Mouse (Mus musculus) gastrocnemius, postnatal 36 days (tissue): Measurements from ENCODE around the gene Upf3b. TPM values are rescaled to one million over a fixed set of nuclear protein-coding genes. Genes with fewer than 3 reads are reported as not detected.
"Not testable (repeated sequence)": the region's sequence is repeated elsewhere in the genome, so short reads cannot be mapped to it uniquely, and the experiment has no call there.

Experiments
- DNase-seq, 2 experiments: peaks; one replicate each; pipeline ENCODE4 v3.0.0; 2022
- intact Hi-C: fragments of 180-260 bp; cut with DNase I; formaldehyde crosslinking; loops from one replicate; pipeline ENCODE4 v1.15.1; 2025
- long read RNA-seq, 2 experiments: library from polyadenylated mRNA; stranded (forward); transcript quantifications; one replicate each; pipeline ENCODE4 v2.0.0; 2021
- total RNA-seq, 2 experiments: library from RNA; stranded (reverse); gene quantifications; 2 replicates each; pipeline ENCODE4 v1.2.3; 2021

The Upf3b gene
- 1 to 10 TPM; 8.4 to 9.7 TPM for total RNA-seq
- long read RNA-seq, experiment 1, partial matches to known transcripts: 0 of 3 reads
- long read RNA-seq, experiment 1, other reads (novel, unspliced or antisense): 0 of 3 reads
- long read RNA-seq, experiment 2, partial matches to known transcripts: 0 of 3 reads
- long read RNA-seq, experiment 2, other reads (novel, unspliced or antisense): 1 of 3 reads

GRCm38 (mm10) chrX:37110193-37110880 lies at the start of gene Upf3b:
Gene Upf3b (minus strand): TSS chrX:37110322.
- peak; percentile 80 to 85 for DNase-seq
- intact Hi-C loops: no loop called here

GRCm38 (mm10) chrX:37157839-37158238 lies 47.7 kb upstream of the Upf3b start:
- intact Hi-C loops: no loop called here
- no peak for DNase-seq

- intact Hi-C loops: no loop called here
- DNase-seq: no peak
Observed at GRCm38 (mm10) chrX:37144954-37145353, 34.8 kb upstream of the Upf3b start.

GRCm38 (mm10) chrX:37144498-37144897 lies 34.4 kb upstream of the Upf3b start:
- DNase-seq, intact Hi-C loops: not testable (repeated sequence)

- no peak for DNase-seq
- intact Hi-C loops: no loop called here
Observed at GRCm38 (mm10) chrX:37141732-37142131, 31.6 kb upstream of the Upf3b start.

- peak; percentile 46 to 54 for DNase-seq
- intact Hi-C loops: no loop called here
Observed at GRCm38 (mm10) chrX:37126671-37127358, 16.7 kb upstream of the Upf3b start, which contains the start of gene Nkap. Gene Nkap (plus strand): TSS chrX:37126795.

GRCm38 (mm10) chrX:37125511-37125910 lies 15.4 kb upstream of the Upf3b start:
- no peak for DNase-seq
- intact Hi-C loops: no loop called here

- DNase-seq: no peak
- intact Hi-C loops: no loop called here
Observed at GRCm38 (mm10) chrX:37120212-37120611, 10.1 kb upstream of the Upf3b start.

GRCm38 (mm10) chrX:37119585-37119984 lies 9.5 kb upstream of the Upf3b start:
- intact Hi-C loops: no loop called here
- no peak for DNase-seq

- no peak for DNase-seq
- intact Hi-C loops: no loop called here
Observed at GRCm38 (mm10) chrX:37117085-37117484, 7.0 kb upstream of the Upf3b start.

GRCm38 (mm10) chrX:37110881-37111193 lies 715 bp upstream of the Upf3b start:
- intact Hi-C loops: no loop called here
- no peak for DNase-seq

- intact Hi-C loops: no loop called here
- DNase-seq: no peak
Observed at GRCm38 (mm10) chrX:37109526-37110192, 463 bp downstream of the Upf3b start.

- DNase-seq: no peak
- intact Hi-C loops: no loop called here
Observed at GRCm38 (mm10) chrX:37103826-37104225, 6.3 kb downstream of the Upf3b start.

- intact Hi-C loops: no loop called here
- DNase-seq: no peak
Observed at GRCm38 (mm10) chrX:37098681-37099080, 11.4 kb downstream of the Upf3b start.

GRCm38 (mm10) chrX:37095106-37095768 lies 14.9 kb downstream of the Upf3b start:
- no peak for DNase-seq
- intact Hi-C loops: no loop called here

GRCm38 (mm10) chrX:37091457-37091856 lies 18.7 kb downstream of the Upf3b start:
- no peak for DNase-seq
- intact Hi-C loops: no loop called here

- intact Hi-C loops: no loop called here
- DNase-seq: no peak
Observed at GRCm38 (mm10) chrX:37088778-37089177, 21.3 kb downstream of the Upf3b start.

GRCm38 (mm10) chrX:37085665-37086064 lies 24.5 kb downstream of the Upf3b start:
- DNase-seq: no peak
- intact Hi-C loops: no loop called here

GRCm38 (mm10) chrX:37084927-37085660 lies 25.0 kb downstream of the Upf3b start, which contains the start of gene Rpl39:
Gene Rpl39 (minus strand): TSS chrX:37085402.
- intact Hi-C loops: no loop called here
- DNase-seq: peak; percentile 80 to 85

GRCm38 (mm10) chrX:37084318-37084926 lies 25.7 kb downstream of the Upf3b start:
- intact Hi-C loops: no loop called here
- no peak for DNase-seq
